Mouse (Mus musculus) cerebellum, postnatal 14 days (tissue): ENCODE data around the gene Rab11fip4.

Experiments used
- DNase-seq, 2 experiments: peaks; one replicate each; pipeline ENCODE4 v3.0.0; 2021; ENCODE audit warnings: mixed read lengths in 2 of 2

Gene Rab11fip4

DNA sequence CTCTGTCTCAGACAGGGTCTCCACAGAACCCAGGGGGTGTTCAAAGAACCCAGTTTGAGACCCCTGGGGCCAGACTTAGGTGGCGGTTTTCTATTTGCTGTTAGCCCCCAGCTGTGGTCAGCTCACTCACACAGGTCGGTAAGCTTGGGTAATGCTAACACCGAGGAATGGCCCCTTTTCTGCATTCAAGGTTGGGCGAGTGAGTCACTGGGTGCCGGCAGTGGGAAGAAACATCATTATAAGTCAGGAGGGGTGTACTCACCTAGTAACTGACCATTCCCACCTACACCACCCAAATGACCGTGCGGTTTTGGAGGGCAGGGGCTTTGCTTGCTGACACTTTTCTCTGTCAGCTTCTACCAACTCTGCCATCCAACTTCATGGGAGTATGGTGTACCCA lies 64.6 kb downstream of the Rab11fip4 start:
- DNase-seq = no peak

DNA sequence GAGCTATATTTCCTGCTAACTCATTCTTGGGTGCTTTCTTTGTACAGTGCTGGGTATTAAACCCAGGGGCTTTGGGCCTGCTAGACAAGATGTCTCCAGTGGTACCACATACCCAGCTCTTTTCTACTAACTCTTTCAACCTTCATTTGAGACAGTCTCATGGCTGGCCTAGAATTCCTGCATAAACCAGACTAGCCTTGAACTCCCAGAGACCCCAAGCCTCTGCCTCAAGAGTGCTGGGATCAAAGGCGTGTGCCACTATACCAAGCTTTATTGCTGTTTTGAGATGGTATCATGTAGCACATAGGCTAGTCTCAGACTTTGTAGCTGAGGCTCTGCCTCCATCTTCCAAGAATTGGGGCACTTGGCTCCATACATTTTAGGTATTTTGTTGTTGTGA lies 65.5 kb downstream of the Rab11fip4 start:
- no peak for DNase-seq

DNA sequence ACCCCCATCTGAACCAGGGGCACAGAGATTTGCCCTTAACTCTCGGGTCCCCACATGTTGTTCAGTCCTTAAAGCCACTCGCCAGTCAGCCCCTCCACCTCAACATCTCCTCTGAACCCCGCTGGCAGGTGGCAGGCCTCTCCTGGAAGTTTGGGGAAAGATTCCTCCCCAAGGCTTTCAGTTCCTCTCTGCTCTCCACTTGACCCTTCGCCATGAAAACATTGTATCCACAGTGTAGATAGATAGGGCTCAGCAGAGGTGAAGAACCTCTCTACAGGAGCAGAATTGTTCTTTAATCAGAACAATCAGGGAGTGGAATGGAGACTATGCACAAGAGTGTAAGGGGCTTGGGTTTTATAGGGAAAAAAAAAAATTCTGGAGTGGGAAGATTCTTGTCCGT lies 66.0 kb downstream of the Rab11fip4 start:
- no peak for DNase-seq

DNA sequence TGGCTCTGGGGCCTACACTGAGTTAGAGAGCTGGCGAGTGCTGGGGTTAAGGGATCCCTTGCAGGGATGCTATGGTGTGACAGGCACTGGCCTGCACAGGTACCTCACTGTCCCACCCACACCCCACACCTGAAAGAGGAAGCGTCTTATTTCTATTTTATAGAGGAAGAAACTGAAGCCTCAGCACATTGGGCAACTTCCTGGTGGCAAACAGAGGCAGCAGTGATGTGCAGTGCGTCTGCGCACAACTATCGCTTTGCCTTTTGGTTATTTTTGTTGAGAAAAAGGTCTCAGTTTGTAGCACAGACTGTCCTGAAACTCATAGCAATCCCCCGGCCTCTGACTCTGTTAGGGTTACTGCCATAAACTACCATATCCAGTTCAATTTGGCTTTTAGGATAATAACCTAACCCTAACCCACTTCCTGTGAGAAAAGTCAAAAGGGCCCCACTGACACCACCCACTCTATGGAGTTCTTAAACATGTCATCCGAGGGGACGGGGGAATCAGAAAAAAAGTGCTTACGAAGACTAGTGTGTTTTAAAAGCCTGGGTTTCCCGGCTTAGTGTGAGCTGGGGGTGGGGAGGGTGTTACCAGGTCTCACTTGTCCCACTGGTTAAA lies 67.3 kb downstream of the Rab11fip4 start:
- no peak for DNase-seq

DNA sequence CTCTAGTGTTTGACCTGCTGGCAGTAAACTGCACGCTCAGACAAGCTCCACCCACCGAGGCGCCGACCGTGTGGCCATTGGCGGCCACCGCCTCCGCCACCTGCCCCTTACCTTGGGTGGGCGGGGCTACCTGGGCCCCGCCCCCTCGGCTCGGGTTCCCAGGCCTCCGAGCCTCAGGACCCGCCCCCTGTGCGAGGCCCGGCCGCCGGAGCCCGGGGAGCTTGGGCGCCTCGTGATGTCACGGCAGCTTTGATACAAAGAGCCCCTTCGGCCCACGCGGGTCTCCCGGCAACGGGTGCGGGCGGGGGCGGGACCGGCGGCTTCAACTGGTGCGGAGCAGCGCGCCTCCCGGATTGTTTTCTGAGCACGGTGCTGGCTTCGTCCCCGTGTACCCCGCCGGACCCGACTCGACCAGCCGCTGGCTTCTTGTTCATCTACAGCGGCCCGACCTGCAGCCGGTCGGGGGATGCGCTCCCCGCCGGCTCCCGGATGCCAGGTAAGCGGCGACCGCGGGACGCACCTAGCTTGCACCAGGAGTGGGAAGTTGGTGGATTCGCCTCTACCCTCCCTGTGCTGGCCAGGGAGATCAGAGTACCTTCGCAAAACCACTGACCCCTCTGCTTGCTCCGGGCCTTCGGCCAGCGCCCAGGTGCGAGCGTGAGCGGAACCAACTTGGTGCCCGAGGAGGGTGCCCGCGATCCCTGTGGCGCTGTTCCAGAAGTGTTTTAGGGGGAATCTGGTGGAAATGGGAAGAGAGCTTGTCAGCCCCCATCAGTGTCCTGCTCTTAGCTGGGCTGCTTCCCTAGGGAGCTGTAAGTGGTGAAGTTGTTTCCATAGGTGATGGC lies 69.6 kb downstream of the Rab11fip4 start:
- DNase-seq = peak; percentile 85 to 86

DNA sequence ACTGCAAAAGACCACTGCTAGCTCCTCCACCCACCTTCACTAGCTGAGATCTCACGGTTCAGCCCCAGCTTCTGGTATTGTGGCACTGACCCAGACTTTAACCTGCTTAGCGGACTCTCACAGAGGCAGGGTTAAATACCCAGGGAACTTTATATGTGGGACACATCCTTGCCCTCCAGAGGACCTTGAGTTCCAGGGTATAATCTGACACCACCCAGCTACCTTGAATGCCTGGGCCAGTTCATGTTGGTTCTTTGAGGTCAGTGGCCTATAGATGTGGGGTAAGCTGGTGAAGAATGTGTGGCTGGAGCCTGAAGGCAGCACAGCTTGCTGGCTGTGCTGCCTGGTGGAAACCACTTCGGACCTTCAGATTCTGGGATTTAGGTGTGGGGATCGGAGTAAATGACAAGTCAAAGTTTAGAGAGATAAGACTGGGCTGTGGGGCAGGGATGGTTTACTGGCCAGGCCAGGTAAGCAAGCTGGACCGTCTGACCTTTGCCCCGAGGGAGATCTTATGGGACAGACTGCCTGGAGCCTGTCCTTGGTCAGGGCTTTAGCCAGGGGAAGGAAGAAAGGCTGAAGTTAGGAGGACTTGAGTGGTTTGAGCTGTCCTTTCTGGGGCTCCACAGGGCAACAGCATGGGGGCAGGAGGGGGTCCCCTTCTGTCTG lies 71.0 kb downstream of the Rab11fip4 start:
- DNase-seq = no peak

DNA sequence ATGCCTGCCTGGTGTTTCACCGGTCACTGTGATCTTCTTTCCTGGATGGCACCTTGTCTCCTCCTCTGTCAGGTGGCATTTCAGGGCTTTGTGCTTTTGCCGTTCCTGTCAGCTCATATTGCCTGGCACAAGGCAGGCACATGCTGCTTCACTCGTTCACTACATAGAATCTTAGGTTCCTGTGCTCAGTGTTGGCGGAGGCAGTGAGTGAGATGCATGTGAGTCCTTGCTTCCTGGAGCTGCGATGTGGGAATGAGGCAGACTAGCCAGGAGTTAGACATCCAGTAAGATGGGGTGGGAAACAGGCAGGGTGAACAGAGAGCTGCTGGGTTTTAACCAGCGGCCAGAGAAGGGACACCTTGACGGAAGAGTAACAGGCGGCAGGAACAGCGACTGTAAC lies 72.1 kb downstream of the Rab11fip4 start:
- DNase-seq = no peak

DNA sequence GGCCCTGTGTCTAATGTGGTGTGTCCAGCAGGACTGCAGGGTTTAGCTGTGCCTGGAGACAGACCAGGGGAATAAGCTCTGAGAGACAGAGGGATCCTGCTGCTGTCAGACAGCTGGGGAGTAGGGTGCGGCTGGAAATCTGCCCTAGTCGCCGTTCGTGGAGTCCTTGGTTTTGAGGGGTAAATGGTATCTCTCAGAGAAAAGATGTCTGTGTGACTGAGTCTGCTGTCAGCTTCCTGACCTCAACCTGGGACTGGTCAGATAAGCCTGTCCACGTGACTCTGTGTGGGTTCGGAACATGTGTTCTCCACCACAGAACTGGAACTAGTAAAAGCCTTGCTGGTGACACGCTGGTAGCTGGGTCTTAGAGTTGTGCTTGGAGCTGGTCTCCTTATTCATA lies 72.6 kb downstream of the Rab11fip4 start:
- no peak for DNase-seq

DNA sequence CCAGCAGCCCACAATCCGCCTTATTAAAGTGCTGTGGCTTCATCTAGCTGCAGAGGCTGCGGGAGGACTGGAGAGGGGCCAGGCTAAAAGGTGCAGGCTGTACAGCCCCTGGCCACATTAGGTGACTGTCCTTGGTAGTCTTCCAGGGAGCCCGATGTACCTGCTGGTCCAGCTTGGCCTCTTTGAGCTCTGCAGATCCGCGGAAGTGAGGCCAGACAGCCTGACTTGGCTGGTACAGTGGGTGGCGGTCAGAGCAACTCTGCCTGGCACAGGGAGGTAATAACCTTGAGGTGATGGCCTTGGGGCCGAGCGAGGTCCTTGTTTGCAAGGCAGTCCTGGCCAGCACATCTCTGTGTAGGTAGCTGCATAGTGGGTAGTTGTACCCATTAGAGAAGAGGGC lies 75.5 kb downstream of the Rab11fip4 start:
- DNase-seq = peak; percentile 62 to 64

DNA sequence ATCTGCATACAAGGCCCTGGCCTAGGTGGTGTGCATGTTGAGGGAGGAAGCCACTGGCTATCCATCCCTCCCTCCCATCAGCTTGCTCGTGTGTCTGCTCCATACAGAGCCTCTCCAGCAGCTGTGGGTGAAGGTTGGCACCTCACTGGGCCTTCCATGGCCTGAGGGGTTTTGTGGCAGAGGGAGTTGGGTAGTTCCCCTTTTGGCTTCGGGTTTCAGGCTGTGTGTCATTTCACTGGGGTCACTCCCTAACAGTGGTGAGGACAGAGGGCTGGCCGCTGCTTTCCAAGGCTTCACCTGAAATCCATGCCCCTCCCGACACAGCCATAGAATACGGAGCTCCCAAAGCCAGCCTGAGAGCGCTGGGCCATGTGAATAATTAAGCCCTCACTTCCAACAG lies 78.2 kb downstream of the Rab11fip4 start:
- DNase-seq = no peak

DNA sequence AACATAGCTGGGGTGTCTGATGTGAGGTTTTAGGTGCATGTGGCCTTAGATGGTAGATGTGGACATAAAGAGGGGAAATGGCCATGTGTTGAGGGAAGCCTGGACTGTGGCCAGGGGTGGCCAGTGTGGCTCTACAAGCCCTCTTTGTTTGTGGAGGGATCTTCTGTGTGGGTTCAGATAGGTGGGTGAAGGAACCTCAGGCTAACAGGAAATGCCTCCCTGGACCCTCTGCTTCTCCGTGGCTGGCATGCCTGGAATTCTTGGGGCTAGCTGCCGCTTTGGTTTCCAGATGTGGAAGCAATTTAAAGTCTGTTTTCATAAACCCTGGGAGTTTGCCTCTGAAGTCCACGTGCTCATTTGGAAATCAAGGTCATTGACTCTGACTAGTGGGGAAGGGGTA lies 78.9 kb downstream of the Rab11fip4 start:
- no peak for DNase-seq

DNA sequence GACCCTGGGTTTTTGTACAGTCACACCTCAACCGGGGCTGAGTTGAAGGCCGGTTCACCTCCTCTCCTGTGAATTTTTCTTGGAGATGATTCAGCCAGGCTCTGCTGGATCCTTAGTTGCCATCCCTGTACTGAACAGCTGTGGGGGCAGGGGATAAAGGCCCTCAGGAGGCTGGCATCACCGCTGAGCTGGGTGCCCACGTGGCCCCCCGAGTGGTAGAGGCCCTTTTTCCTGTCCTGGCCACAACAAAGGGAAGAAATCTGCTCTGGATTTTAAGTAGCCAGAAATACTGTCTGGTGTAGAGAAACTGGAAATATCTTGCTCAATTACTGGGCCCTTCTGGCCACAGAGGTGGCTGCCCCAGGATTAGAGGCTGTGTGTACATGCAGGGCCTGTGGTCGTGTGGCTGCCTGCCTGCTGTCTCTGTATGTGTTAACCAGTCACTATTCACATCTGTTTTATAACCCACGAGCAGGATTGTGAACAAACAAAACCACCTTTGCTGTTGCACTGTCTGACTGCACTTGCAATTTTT lies 79.5 kb downstream of the Rab11fip4 start:
- DNase-seq = no peak

DNA sequence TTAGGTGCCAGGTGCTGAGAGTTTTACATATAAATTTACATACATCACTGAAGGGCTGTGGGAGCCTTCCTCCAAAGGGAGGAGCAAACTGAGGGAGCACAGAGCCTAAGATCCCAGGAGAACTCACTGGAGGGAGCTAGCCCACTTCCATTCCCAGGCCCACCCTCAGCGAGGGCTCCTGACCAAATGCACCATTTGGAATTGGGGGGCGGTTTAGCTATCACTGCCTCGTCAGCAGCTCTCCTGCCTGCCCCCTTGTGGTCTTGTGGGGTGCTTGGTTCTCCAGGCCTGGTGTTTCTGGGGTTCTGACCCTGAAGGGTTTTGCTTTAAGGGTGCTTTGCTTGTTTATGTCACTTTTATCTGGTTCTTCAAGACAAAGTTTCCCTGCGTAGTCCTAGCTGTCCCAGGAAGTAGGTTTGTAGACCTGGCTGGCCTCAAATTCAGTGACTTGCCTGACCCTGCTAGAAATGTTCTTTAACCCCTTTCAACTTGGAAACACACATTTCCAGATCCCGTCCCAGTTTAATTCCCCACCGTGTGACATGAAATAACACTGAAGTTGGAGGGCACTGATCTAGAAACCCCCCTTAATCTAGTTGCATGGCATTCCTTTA lies 80.8 kb downstream of the Rab11fip4 start:
- peak; percentile 57 to 70 for DNase-seq

DNA sequence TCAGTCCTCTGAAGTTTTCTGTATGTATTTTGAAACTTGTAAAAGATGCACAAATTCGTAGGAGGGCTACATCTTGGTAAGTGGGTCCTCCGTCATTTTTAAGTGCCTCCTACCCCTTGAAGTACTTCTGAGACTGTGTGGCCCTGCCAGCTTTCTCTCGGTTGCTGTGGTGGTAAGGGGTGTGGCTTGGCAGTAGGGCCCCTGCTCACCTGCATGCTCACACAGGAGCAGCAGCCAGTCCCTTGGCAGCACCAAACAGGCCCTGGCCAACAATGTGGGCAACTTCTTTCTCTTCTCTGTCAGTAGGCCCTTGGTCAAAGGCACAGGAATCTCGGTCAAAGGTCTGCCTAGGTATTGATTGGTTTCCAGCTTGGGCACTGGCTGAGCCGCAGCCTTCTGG lies 82.1 kb downstream of the Rab11fip4 start:
- DNase-seq = no peak

DNA sequence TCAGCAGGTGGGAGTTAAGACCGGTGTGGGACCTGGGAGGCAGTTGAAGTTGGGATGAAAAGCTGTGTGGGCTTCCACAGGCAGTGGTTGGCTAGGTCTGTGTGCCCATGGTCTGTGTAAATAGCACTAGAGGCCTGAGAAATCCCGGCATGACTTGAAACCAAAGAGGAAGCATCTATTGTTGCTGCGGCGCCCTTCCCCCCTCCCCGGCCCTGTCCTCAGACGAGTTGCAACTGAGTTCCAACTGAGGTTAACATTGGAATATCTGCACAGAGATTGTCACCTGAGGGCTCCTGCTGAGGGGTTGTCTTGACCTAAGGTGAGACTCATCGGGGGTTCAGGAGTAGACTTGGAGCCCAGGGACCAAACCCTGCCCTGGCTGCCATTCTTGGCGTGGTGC lies 82.7 kb downstream of the Rab11fip4 start:
- DNase-seq = no peak

DNA sequence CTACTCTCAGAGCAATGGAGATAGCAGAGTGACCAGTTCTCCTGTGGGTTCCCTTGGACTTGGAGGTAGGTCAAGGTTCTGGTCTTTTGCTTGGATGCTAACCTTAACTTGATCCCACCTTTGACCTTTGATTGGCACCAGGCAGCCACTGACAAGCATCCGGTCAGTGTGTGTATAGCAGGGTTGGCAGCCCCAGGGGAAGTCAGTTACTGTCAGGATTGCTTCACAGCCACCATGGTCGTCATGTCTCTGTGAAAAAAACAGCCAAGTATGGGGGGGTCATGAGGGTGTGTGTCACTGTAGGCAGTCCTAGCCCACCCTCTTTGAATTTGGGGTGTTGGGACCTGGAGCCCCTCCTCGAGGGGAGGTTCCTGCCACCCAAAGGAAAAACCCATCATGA lies 83.2 kb downstream of the Rab11fip4 start:
- DNase-seq = no peak

DNA sequence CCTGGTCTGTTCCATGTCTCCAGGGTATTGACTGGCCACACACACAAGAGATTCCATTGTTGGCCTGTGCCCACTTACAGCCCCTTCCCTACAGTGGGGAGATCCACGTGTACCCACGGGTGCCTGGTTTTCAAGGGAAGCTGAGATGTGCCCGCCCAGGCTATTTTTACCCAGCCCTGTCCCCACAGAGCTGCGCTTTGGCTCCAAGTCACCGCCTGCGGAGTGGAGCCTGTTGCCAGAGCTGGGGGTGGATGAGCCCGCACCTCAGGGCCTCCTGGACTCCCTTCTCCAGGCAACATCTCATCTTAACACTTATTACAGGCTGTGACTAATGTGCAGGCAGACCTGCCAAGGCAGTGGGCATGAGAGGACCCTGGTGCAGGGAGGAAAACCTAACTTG lies 83.6 kb downstream of the Rab11fip4 start:
- DNase-seq = peak; percentile 67 to 75

DNA sequence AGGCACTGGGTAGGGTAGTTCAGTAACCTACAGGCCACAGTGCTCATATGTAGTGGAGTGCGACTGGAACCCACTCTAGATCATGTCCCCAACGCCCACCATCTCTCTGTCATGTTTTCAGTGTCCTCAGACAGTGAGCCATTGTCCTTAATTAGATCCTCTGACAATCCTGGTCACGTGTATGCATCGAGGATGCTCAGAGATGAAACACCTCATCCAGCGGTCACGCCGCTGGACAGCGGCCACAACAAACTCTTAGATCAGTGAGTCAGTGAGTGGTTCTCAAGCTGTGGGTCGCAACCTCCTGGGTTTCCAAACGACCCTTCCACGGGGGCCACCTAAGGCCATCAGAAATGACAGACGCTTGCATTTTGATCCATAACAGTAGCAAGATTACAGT lies 84.3 kb downstream of the Rab11fip4 start:
- DNase-seq = no peak

DNA sequence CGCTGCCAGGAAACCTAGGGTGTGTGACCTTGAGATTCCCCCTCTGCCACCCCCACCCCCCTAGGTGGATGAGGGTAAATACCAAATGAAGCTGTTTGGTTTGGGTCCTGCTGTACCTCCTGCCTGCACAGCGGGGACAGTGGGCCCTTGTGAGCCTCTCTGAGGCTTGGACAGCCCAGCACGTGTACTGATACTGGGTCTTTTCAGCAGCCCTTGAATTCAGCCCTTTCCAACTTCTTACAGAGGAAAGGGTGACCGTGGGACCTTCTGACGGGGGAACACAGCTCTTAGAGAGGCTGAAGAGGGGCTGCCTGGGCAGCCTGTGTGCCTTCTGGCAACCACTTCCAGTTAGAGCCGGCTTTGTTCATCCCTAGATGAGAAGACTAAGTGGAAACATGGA lies 85.0 kb downstream of the Rab11fip4 start:
- no peak for DNase-seq

DNA sequence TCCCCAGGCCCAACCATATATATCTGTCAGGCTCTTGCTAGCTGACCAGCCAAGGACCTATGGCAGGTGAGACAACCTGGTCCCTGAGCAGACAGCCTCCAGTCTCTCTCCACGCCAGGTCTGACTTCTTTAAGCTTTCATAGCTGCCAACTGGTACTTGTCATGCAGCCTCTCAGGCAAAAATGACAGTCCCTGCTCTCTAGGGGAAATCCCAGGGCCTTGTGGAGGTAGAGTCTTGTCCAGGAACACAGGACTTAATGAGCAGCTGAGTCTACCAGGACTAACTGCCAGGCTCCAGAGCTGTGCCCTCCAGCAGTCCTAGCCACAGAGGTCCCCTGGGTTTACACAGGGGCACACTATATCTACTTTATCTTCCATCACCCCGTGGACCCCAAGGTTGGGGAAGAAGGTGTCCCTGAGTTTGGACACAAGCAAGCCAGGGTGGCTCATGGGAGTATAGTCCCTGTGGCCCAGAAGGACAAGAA lies 85.5 kb downstream of the Rab11fip4 start:
- no peak for DNase-seq

DNA sequence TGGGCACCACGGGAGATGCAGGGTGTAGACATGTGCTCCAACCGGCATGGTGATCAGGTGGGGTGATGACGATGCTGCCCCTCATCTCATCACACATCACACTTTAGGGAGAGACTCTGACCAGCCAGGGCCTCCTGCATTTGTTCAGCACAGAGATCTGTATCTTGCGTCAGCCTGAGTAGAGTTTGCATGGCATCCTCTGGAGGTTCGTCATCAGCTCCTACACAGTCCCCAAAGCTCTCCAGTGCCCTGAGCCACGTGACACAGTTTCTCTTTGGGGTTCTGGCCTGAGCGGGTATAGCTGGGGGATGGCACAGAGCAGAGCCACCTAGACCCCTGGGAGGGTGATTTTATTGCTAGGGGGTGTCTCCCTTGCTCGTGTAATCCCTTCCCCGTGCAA lies 86.4 kb downstream of the Rab11fip4 start:
- no peak for DNase-seq

DNA sequence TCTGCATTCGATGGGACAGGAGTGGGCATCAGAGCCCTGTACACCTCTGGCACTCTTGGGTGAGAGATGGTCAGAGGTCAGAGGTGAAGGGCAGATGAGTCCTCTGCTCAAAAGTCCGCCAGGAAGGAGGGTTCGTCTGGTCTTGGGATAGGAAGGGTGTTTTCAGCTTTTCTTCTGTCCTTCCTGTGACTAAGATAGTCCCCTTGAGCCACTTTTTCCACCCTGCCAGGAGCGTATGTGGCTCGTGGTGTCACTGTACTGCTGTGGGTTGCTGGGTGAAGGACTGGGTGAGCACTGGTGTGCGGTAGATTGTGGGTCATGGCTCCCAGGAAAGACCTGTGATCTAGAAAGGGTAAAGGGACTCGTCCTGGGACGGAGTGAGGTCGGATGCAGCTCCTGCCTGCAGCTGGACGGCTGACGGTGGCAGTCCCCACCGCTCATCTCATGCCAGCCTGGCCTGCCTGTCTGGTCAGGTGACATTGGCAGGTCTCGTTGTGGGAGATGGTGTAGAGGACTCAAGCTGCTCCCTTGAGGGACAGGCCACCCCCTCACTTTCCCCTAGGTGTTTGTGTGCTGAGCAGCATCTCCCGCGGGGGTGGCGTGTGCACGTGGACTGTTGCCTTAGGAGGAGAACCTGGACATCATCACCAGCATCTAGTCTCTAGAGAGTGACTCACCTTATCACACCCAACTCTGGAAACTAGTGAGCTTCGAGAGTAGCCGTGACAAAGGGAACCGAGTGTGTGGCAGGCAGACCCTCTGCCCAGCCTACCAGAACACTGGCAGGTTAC lies 87.5 kb downstream of the Rab11fip4 start:
- DNase-seq = no peak
